Mouse (Mus musculus) lung, postnatal 25 days (tissue): Measurements from ENCODE around the gene Zbtb2.
"Not testable (repeated sequence)": the region's sequence is repeated elsewhere in the genome, so short reads cannot be mapped to it uniquely, and the experiment has no call there.

Experiments used
- DNase-seq: peaks from one replicate; pipeline ENCODE4 v3.0.0; 2022; ENCODE audit warnings: low spot score

Zbtb2 gene

GRCm38 (mm10) chr10:4387701-4388383 is at the start of gene Zbtb2:
Zbtb2 (minus strand) TSS chr10:4388108.
- peak; percentile 63 for DNase-seq

GRCm38 (mm10) chr10:4435416-4435815 is 47.5 kb upstream of the Zbtb2 start:
- no peak for DNase-seq

- DNase-seq, result not testable (repeated sequence)
Observed at GRCm38 (mm10) chr10:4433871-4434270, 46.0 kb upstream of the Zbtb2 start.

GRCm38 (mm10) chr10:4432996-4433755 is 45.3 kb upstream of the Zbtb2 start:
- DNase-seq, result no peak

GRCm38 (mm10) chr10:4432123-4432931 is 44.4 kb upstream of the Zbtb2 start, which contains the start of the genes Rmnd1 and Armt1:
Rmnd1 (minus strand) TSS chr10:4432388.
Armt1 (plus strand) TSS chr10:4432467.
- peak; percentile 94 for DNase-seq

GRCm38 (mm10) chr10:4431746-4432122 is 43.8 kb upstream of the Zbtb2 start:
- DNase-seq, result no peak

DNA sequence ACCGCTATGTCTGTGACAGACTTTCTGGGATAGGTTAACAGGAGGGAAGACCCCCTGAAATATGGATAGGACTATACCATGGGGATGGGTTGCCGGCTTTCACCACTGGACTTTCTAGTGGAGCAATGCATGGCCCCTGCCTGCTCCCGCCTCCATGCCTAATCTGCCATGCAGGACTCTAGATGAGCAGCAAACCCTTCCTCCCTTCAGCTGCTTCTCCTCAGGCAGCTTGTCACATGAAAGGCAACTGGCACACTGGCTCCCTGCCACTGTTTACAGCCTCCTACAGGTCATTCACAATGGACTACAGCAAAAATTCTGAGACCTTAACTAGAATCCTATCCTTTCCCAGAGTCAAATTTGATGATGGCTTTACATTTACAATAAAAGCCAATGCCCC is 42.9 kb upstream of the Zbtb2 start:
- DNase-seq, result no peak

DNA sequence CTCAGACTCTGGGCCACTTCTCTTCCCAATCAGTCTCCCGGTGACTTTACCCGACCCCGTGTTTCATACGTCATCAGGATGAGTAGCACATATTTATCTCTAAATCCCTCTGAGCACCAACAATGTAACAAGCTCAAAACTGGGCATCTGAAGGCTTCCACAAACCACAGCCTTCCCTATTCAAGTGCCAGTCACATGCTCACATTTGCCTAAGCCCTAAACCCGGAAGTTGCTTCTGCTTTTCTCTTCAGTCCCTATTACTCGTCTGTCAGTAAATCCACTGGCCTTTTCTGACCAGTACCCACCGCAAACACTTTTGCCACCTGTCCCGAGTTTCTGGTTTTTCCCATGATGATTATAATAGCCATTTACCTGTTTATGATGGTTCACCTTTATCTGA is 42.5 kb upstream of the Zbtb2 start:
- peak; percentile 18 for DNase-seq

DNA sequence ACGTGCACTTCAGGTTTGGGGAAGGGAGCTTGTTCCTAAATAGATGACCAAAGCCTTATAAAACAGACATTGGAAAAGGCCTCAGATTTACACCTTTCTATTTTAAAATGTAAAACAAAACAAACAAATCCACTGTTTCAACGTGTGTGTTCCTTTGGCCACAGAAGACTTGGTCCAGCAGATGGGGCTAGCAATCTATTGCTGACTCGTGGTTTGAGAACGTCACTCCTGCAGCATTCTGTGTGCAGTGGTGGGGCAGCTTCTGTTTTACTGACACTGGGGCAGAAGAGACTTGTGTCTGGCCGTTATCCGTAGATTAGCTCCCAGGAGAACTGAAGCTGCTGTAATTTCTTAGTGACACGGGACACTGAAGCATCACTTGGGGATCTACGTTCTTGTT is 37.3 kb upstream of the Zbtb2 start:
- no peak for DNase-seq

DNA sequence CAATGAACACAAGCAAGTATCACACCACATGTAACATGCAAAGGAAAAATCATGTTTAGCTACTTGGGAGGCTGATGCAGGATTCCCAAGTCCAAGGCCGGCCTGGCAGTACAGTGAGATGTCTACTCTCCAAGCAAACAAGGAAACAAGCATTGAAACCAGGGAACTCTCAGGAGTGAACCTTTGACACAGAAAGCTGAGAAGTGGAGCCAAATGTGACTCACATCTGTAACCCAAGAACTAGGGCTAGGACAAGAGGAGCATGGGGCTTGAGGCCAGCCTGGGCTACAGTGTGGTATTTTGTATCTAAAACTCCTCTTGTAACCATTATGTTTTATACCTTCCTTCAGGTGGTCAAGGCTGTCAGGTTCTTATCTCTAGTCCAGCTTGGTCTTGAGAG is 19.3 kb upstream of the Zbtb2 start:
- DNase-seq, result no peak

DNA sequence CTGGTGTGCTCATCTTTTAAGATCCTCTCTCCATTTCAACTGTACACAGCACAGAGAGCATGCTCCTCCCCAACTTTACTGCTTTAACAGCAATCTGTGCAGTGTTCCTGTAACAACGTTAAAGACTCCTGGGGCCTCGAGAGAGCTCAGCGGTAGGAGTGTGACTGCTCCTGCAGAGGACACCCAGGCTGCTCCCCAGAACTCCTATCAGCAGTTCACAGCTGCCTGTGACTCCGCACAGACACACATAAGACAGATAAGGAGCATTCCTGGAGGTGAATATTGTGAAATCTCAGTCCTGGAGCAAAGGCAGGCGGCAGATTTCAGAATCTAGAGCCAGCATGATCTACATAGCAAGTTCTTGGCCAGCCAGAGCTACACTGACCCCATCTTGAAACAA is 17.6 kb upstream of the Zbtb2 start:
- no peak for DNase-seq

DNA sequence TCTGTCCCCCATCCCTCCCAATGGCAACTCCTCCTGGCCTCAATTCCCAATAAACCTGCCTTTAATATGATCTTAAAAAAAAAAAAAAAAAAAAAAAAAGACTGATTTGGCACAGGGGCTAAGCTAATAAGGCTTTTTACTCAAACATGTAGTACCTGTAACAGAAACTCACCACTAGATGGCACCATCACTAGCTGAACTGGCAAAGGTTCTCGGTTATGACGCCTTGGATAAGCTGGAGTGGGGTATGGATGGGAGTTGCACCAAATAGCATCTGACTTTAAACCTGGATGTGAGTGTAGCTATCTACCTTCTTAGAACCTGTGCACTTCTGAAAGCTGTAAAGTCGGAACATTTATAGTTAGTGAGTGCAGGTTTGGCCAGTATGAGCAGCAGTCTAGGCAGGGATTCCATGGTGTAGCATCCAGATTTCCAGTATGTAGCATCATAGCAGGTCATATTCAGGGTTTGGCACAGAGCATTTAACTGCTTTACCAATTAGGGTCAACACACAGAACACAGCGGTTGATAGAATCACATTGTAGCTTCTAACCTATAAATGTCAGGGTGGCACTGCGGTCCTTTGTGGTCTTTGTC is 17.1 kb upstream of the Zbtb2 start:
- peak; percentile 63 for DNase-seq

- DNase-seq, result no peak
Observed at GRCm38 (mm10) chr10:4398058-4398457, 10.2 kb upstream of the Zbtb2 start.

DNA sequence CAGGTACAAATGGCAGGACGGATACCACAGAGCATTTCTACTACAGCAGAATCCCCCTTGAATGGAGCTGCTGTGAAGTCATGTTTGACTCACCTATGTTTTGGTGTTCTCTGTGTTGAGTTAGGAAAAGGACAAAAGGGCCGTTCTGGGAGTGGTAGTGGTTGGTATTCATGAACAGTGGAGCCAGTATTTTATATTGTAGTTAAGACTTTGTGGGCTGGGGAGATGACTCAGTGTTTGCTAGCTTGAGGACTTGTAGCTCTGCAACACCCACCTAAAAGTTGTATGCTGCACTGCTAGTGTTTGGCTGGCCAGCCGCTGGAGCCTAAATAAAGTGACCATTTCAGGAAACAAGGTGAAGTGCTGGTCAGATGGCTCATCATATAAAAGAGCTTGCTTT is 7.4 kb upstream of the Zbtb2 start:
- no peak for DNase-seq

DNA sequence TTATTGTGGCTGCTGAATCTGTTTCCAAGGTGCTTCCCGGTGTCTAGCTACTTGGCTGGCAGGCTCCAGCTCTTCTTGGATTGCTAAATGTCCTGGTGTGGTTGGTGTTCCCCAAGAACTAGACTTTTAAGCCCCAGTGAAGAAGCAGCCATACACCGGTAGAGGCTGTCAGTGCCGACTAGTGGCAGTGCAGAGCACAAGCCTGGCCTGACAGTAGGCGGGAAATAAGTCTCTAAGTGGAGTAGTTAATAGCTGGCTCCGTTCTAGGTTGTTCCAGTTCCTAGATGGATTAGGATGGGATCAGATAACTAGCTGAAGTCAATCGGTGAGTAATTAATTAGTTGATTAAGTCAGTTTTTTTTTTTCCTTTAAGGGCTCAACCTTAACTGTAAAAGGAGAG is 3.9 kb upstream of the Zbtb2 start:
- DNase-seq, result peak; percentile 43

DNA sequence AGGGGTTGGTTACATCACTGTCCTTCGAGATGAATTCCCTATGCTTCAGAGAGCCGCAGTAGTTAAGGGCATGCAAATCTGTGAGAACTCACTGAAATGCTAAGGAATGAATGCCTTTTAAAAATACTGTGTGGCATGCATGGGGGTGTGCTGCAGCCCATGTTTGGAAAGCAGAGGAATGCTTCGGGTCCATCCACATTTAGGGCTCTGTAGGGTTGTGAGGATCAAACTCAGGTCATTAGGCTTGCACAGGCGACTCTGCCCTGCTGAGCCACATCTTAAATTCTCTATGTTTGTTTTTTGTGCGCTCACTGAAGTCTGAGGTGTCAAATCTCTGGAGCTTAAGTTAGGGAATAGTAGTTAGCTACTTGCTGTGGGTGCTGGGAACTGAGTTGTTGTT is 3.2 kb upstream of the Zbtb2 start:
- no peak for DNase-seq

DNA sequence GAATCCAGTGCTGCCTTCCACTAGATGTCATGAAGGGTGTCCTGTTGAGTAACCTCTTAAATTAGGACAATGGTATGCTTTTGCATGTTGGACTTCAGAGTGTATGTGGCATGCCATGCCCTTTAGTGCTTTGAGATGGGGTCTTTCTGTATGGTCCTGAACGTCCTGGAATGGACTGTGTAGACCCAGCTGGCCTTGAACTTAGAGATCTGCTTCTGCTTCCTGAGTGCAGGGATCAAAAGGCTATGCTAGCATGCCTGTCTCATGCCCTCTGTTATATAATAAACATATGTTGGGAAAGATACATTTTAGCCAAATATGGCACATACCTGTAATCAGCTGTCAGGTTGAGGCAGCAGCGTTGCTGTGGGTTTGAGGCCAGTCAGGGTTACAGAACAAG is 2.6 kb upstream of the Zbtb2 start:
- DNase-seq, result no peak

DNA sequence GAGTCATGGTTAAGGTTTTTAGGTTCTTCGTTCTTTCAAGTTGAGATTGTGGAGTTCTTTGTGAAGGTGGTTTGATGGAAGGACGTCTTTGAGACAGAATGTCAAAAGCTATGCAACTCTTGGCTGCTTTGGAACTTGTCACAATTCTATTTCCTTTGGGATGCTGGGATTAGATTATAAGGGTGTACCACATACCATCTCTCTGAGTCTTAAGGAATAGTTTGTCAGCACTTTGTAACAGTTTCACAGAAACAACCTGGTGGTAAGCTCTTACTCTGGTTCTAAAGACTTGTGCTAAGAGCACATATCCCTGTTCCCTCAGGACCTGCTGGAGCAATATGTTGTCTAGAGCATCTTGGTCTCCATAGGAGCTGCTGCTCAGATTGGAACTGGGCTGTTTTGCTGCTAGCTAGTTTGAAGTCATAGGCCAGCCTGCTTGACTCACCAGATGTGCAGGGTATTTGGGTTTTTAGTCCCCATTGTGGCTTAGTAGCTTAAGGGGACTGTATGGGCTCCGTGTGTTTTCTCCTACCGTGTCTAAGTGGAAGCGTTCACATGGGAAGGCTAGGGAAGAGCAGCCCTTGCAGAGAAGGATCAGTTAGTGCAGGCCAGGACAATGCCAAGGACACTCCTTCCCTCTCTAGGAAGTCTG is 1.7 kb upstream of the Zbtb2 start:
- DNase-seq, result no peak

DNA sequence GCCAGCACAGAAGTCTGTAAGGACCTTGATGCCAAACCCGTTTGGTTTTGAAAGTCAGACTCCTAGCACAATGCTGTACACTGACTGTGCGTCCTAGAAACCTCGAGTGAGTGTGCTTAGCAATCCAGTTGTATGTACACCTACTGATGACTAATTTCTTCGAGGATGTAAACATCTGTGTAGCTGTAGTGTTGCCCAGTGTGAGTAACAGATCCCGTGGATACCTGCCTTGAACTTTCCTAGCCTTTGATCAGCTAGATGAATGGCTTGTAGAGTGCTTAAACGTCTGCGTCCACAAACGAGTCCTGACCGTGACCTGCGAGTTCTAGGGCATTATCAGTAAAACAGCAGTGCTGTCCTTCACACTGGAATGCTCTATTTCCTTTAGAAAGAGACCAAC is 1.1 kb upstream of the Zbtb2 start:
- DNase-seq, result no peak

- no peak for DNase-seq
Observed at GRCm38 (mm10) chr10:4388384-4388745, 457 bp upstream of the Zbtb2 start.

- DNase-seq, result peak; percentile 95
Observed at GRCm38 (mm10) chr10:4386609-4387591, 1.0 kb downstream of the Zbtb2 start.
